Mouse (Mus musculus): ENCODE data around the gene 1500011B03Rik. TPM values are rescaled to one million over a fixed set of nuclear protein-coding genes. Genes with fewer than 3 reads are reported as not detected.

1500011B03Rik gene
- polyA plus RNA-seq, 1 experiment from 2014 or later = 308 TPM

DNA sequence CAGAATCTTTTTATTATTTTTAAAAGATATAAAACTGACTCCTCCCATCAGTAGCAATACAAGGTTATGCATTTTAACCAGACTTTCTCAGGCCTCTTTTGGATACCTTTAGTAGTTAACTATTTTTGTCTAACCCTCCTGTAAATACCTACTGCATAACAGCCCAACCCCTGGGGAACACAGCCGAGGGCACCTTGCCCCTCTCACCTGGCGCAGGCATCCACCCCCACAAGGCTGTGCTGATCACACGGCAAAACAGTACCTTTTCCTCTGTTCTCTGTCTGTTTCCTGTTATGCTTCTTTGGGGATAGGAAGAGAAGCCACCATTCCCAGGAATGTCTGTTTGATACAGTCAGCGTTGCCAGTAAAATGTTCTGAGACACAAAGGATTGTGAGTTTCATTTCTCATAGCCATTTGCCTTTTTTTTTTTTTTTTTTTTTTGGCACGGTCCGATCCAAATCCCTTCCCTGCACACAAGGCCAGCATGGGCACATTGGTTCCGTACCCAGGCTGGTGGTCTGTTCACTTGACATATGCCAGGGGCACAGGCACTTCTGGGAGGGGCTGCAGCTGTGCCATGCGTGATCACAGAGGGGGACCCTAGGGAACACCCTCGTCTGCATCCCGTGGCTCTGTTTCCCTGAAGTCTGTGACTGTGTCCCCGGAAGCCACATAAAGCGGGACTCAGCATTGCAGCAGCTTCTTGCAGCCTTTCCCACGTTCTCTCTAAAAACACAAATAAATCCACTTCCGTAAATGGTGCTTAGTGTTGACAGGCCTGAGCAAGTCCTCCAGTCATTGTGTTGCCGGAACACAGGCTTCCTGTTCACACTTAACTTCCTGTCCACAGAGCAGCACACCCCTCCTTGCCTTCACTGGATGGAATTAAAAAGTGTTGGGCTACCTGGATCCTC, 17.6 kb downstream of the 1500011B03Rik start:
- WGBS = 66% methylated on average over 15 of the region's 15 CpGs

DNA sequence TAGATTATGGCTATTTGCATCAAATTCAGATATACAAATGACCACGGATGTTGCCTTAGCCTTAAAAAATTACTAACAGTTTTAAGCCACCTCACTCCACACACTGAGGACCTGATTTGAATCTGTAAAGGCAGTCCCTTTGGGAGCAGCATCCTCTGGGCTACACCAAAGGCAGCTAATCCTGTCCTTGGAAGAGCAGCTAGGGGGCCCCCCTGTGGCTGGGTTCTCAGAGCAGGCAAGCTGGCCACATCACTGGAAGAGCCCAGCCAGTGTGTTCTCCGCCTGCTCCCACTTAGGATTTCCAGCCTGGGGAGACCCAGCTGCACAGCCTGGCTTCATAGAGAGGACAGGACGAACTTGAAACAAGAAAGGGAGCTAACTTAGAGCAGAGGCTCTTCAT, 18.3 kb downstream of the 1500011B03Rik start:
- DNase-seq (ENCODE audit: low spot score) (no peak), ATAC-seq (ENCODE audit: low FRiP score) (no peak)
- 32% methylated on average over 3 of the region's 3 CpGs for WGBS
- Histone ChIP-seq H3K27me3 (ENCODE audit: control insufficient read depth, insufficient read depth, low read length) (no peaks in the 10 kb centered on the region), H3K27ac (no peak overlapping the region), H3K4me3 (replicated peaks; ENCODE audit: low read length) (no peak overlapping the region), H3K9ac (no peak overlapping the region), H3K4me1 (replicated peaks; ENCODE audit: control insufficient read depth, insufficient read depth, low read length) (no peaks in the 10 kb centered on the region; the same call in 1 of the 2 replicates), H3K36me3 (replicated peaks; ENCODE audit: control insufficient read depth, insufficient read depth) (peaks cover 99% of the 10 kb centered on the region), H3K9me3 (ENCODE audit: control insufficient read depth, low read length) (no peaks in the 10 kb centered on the region), H3K4me2 (replicated peaks) (no peak overlapping the region)

More for the DNA sequence above, 17.6 kb downstream of the 1500011B03Rik start:
- Histone ChIP-seq H3K4me1 (replicated peaks; ENCODE audit: control insufficient read depth, insufficient read depth, low read length) (no peaks in the 10 kb centered on the region; the same call in 1 of the 2 replicates), H3K4me2 (replicated peaks) (no peak overlapping the region), H3K27me3 (ENCODE audit: control insufficient read depth, insufficient read depth, low read length) (no peaks in the 10 kb centered on the region), H3K9ac (no peak overlapping the region), H3K4me3 (replicated peaks; ENCODE audit: low read length) (no peak overlapping the region), H3K36me3 (replicated peaks; ENCODE audit: control insufficient read depth, insufficient read depth) (peaks cover 99% of the 10 kb centered on the region), H3K9me3 (ENCODE audit: control insufficient read depth, low read length) (no peaks in the 10 kb centered on the region), H3K27ac (no peak overlapping the region)
- ATAC-seq (ENCODE audit: low FRiP score) = no peak
- DNase-seq (ENCODE audit: low spot score) = no peak

DNA sequence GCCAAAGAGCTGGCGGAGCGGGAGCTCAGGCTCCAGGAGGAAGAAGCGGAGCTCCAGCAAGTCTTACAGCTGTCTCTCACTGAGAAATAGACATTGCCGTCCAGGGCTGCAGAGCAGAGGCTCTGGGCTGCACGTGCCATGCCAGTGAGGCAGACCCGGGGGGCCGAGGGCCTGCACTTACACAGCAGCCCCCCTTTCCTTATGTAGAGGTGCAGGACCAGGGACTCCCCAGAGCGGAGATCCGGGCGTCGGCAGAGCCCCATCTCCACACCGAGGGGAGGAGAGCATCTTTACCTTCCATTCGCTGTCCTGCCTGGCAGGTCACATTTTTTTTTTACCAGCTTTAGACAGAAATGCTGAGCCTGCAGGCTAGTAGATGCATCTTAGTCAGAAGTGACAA, 18.9 kb downstream of the 1500011B03Rik start:
- Histone ChIP-seq H3K4me1 (replicated peaks; ENCODE audit: control insufficient read depth, insufficient read depth, low read length) (no peaks in the 10 kb centered on the region; the same call in 1 of the 2 replicates), H3K36me3 (replicated peaks; ENCODE audit: control insufficient read depth, insufficient read depth) (peaks cover 99% of the 10 kb centered on the region), H3K4me2 (replicated peaks) (no peak overlapping the region), H3K9me3 (ENCODE audit: control insufficient read depth, low read length) (no peaks in the 10 kb centered on the region), H3K9ac (no peak overlapping the region), H3K27ac (no peak overlapping the region), H3K4me3 (replicated peaks; ENCODE audit: low read length) (no peak overlapping the region), H3K27me3 (ENCODE audit: control insufficient read depth, insufficient read depth, low read length) (no peaks in the 10 kb centered on the region)
- DNase-seq (ENCODE audit: low spot score) (no peak), ATAC-seq (ENCODE audit: low FRiP score) (no peak)
- WGBS = 77% methylated on average over 13 of the region's 13 CpGs

DNA sequence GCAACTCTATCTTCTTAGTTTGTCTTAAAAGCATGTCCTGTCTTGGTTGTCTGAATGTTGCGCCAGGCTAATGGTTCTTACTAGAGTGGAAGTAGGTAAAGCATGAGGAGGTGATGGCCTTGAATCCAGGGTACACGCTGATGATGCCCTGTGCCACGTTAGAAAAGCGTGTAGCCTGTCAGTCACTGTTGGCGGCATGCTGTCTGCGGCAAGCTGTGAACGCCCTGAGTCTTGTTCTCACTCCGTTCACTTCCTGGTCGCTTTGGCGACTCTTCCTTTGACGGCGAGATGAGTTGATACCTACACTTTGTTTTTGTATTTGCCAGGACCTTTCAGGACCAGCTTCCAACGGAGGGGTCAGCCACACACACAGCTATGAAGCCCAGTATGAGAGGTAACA, 20.0 kb downstream of the 1500011B03Rik start:
- H3K36me3 ChIP-seq (replicated peaks; ENCODE audit: control insufficient read depth, insufficient read depth) = peaks cover 99% of the 10 kb centered on the region
- no peaks in the 10 kb centered on the region for H3K9me3 ChIP-seq (ENCODE audit: control insufficient read depth, low read length)
- H3K27me3 ChIP-seq (ENCODE audit: control insufficient read depth, insufficient read depth, low read length) = no peaks in the 10 kb centered on the region
- H3K4me1 ChIP-seq (replicated peaks; ENCODE audit: control insufficient read depth, insufficient read depth, low read length) = no peaks in the 10 kb centered on the region; the same call in 1 of the 2 replicates
- 94% methylated on average over 13 of the region's 13 CpGs for WGBS
- no peak overlapping the region for H3K4me2 ChIP-seq (replicated peaks)
- H3K9ac ChIP-seq = no peak overlapping the region
- DNase-seq (ENCODE audit: low spot score) = no peak
- H3K4me3 ChIP-seq (replicated peaks; ENCODE audit: low read length) = no peak overlapping the region
- H3K27ac ChIP-seq = no peak overlapping the region
- no peak for ATAC-seq (ENCODE audit: low FRiP score)

DNA sequence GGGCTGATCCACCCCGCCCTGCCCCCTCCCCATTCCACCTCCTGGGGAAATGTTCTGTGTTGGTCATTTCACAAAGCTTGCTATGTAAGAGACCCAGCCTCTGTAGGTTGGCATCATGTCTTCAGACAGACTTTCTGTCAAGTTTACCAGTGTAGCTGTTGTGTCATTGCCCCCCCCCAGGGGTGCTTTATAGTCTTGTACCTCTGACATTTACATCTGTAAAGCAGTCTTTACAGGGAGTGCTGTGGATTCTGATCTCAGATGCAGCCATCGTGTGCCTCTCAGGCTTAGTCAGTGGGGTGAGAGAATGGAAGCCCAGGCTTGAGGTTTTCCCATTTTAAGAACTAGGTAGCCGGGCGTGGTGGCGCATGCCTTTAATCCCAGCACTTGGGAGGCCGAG, 21.4 kb downstream of the 1500011B03Rik start:
- Histone ChIP-seq H3K9ac (no peak overlapping the region), H3K4me3 (replicated peaks; ENCODE audit: low read length) (no peak overlapping the region), H3K27ac (no peak overlapping the region), H3K36me3 (replicated peaks; ENCODE audit: control insufficient read depth, insufficient read depth) (peaks cover 96% of the 10 kb centered on the region), H3K4me1 (replicated peaks; ENCODE audit: control insufficient read depth, insufficient read depth, low read length) (no peaks in the 10 kb centered on the region), H3K27me3 (ENCODE audit: control insufficient read depth, insufficient read depth, low read length) (no peaks in the 10 kb centered on the region), H3K9me3 (ENCODE audit: control insufficient read depth, low read length) (no peaks in the 10 kb centered on the region), H3K4me2 (replicated peaks) (no peak overlapping the region)
- 86% methylated on average over 6 of the region's 6 CpGs for WGBS
- DNase-seq (ENCODE audit: low spot score) (no peak), ATAC-seq (ENCODE audit: low FRiP score) (no peak)

DNA sequence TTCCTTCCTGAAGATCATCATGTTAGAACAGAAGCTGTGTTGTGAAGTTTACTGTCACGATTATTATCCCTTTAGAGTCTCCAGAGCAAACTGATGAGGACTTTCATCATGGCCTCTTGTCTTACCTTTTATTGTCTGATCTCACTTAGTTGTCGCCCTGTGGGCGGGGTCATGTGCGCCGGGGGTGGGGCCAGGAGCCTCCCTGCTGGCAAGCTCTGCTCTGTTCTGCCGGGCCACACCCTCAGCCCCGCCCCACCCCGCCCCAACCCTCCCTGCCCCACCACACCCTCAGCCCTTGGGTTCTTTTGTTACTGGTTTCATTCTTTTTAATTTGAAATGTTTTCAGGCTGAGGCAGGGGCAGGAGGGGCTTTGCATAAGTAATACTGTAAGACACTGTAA, 22.2 kb downstream of the 1500011B03Rik start:
- H3K4me3 ChIP-seq (replicated peaks; ENCODE audit: low read length) = no peak overlapping the region
- no peaks in the 10 kb centered on the region for H3K27me3 ChIP-seq (ENCODE audit: control insufficient read depth, insufficient read depth, low read length)
- no peak for DNase-seq (ENCODE audit: low spot score)
- no peak overlapping the region for H3K4me2 ChIP-seq (replicated peaks)
- no peak for ATAC-seq (ENCODE audit: low FRiP score)
- peaks cover 88% of the 10 kb centered on the region for H3K36me3 ChIP-seq (replicated peaks; ENCODE audit: control insufficient read depth, insufficient read depth)
- peaks cover 6% of the 10 kb centered on the region for H3K4me1 ChIP-seq (replicated peaks; ENCODE audit: control insufficient read depth, insufficient read depth, low read length)
- H3K27ac ChIP-seq = no peak overlapping the region
- H3K9me3 ChIP-seq (ENCODE audit: control insufficient read depth, low read length) = no peaks in the 10 kb centered on the region
- H3K9ac ChIP-seq = no peak overlapping the region
- 18% methylated on average over 8 of the region's 8 CpGs for WGBS

DNA sequence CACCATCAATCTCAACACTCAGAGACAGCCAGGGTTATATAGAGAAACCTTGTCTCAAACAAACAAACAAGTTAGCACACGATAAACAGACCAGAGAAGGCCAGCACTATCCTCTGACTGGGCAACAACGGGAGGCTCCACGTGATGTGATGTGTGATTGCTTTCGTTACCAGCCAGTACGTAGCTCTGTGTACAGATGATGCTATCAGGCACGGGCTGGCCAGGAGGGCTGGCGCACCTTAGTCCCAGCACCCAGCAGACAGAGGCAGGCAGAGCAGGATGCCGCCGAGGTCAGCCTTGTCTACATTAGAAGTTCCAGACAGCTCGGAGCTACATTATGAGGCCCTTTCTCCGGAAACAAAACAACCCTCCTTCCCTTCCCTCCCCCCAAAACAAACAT, 23.4 kb downstream of the 1500011B03Rik start:
- no peak overlapping the region for H3K4me2 ChIP-seq (replicated peaks)
- ATAC-seq (ENCODE audit: low FRiP score) (no peak), DNase-seq (ENCODE audit: low spot score) (no peak)
- no peak overlapping the region for H3K27ac ChIP-seq
- H3K9me3 ChIP-seq (ENCODE audit: control insufficient read depth, low read length) = no peaks in the 10 kb centered on the region
- H3K4me3 ChIP-seq (replicated peaks; ENCODE audit: low read length) = no peak overlapping the region
- H3K9ac ChIP-seq = no peak overlapping the region
- peaks cover 17% of the 10 kb centered on the region for H3K4me1 ChIP-seq (replicated peaks; ENCODE audit: control insufficient read depth, insufficient read depth, low read length)
- H3K27me3 ChIP-seq (ENCODE audit: control insufficient read depth, insufficient read depth, low read length) = no peaks in the 10 kb centered on the region
- 87% methylated on average over 11 of the region's 11 CpGs for WGBS
- H3K36me3 ChIP-seq (replicated peaks; ENCODE audit: control insufficient read depth, insufficient read depth) = peaks cover 86% of the 10 kb centered on the region

DNA sequence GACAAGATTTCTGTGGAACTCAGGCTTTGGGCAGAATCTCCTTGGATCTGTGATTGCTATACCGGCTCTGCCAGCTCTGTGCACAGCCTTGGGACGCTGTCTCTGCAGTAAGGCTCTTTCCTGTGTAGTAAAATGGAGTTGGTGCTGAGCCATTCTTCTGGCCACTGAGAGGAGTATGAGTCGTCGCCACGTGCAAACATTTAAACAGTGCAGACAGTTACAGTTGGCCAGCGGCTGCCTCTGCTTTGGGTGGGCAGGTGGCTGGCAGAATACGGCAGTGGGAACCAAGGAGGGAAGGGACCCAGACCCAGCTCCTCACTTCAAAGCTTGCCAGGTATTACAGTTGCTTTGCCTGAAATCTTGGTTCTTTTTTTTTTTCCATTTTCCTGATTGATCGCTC, 26.0 kb downstream of the 1500011B03Rik start:
- Histone ChIP-seq H3K9ac (no peak overlapping the region), H3K27me3 (ENCODE audit: control insufficient read depth, insufficient read depth, low read length) (no peaks in the 10 kb centered on the region), H3K9me3 (ENCODE audit: control insufficient read depth, low read length) (no peaks in the 10 kb centered on the region), H3K27ac (no peak overlapping the region), H3K4me2 (replicated peaks) (no peak overlapping the region), H3K4me1 (replicated peaks; ENCODE audit: control insufficient read depth, insufficient read depth, low read length) (peaks cover 18% of the 10 kb centered on the region), H3K4me3 (replicated peaks; ENCODE audit: low read length) (no peak overlapping the region), H3K36me3 (replicated peaks; ENCODE audit: control insufficient read depth, insufficient read depth) (peaks cover 84% of the 10 kb centered on the region)
- DNase-seq (ENCODE audit: low spot score) (no peak), ATAC-seq (ENCODE audit: low FRiP score) (no peak)
- WGBS = 83% methylated on average over 8 of the region's 8 CpGs

DNA sequence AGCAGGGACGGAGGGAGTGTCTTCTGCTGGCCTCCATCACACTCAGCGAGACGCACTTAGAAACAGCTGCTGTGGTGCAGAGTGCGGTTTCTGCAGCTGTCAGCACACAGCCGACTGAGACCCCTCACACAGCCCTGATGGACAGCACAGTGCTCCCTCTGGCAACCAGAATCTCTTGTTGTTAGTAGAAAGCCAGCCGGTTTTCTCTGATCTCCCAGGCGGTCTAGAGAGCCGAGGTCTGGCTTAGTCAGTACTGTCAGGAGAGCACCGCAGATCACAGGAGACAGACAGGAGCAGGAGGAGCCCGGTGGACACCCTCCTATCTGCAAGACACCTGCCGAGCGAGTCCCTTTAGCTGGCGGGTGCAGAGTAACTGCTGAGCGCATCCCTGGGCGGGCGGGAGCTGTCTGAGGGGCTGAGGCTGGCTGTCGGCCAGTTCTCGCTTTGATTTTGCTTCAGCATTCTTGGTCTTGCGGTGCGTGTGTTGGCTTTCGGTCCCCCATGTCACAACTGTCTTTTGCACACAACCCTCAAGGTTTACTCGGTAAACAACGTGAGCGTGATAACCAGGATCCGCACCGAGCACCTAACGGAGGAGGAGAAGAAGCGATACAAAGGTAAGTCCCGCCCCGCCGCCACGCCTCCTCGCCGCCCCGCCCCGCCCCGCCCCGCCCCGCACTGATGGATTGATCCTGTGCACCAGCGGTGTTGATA, 26.8 kb downstream of the 1500011B03Rik start:
- Histone ChIP-seq H3K4me2 (replicated peaks) (peak overlapping the region; percentile 58), H3K4me1 (replicated peaks; ENCODE audit: control insufficient read depth, insufficient read depth, low read length) (peaks cover 18% of the 10 kb centered on the region), H3K36me3 (replicated peaks; ENCODE audit: control insufficient read depth, insufficient read depth) (peaks cover 84% of the 10 kb centered on the region), H3K4me3 (replicated peaks; ENCODE audit: low read length) (peak overlapping the region; percentile 19), H3K27ac (peak overlapping the region; percentile 81), H3K9ac (peak overlapping the region; percentile 51), H3K9me3 (ENCODE audit: control insufficient read depth, low read length) (no peaks in the 10 kb centered on the region), H3K27me3 (ENCODE audit: control insufficient read depth, insufficient read depth, low read length) (no peaks in the 10 kb centered on the region)
- ATAC-seq (ENCODE audit: low FRiP score) (peak; percentile 60; the same call in 1 of the 2 replicates), DNase-seq (ENCODE audit: low spot score) (peak; percentile 51)
- WGBS = 6% methylated on average over 40 of the region's 40 CpGs
